Mouse (Mus musculus) erythroblast, embryonic 14.5 days (primary cell): ENCODE data around the gene Hadha.

Experiments
- GATA1 ChIP-seq: IDR thresholded peaks from 2 replicates; pipeline ENCODE4 v1.6.1; 2012; ENCODE audit warnings: low read length, inconsistent platforms, mixed read lengths
- TAL1 ChIP-seq: IDR thresholded peaks from 3 replicates; pipeline ENCODE4 v1.6.1; 2012; ENCODE audit warnings: low read length, inconsistent platforms, mixed read lengths

DNA sequence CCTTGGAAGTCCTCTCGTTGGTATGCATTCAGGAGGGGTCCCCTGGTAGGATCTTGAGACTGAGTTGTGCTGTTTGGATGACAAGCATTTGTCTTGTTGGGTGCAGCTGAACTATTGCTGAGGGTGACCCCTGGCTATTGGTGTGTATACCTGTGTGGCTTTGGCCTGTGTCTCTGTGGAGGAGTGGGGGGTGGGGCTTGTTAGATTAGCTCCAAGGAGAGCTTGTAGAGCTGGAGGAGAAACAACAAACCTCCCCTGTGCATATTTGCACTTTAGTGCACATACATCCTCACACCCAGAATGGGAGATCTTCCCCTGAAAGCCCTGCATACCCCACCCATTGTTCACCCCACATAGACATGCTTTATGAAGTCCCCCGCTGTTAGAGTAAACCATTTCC is 48.2 kb downstream of the Hadha start:
- TF ChIP-seq GATA1 (no peak), TAL1 (no peak)
